Mouse (Mus musculus) liver, embryonic 11.5 days (tissue): ENCODE data around the gene Map3k20. TPM values are rescaled to one million over a fixed set of nuclear protein-coding genes. Genes with fewer than 3 reads are reported as not detected.
A peak's percentile ranks its signal among the peaks of the same experiment; 100 is the strongest.

Source experiments
- ATAC-seq: fragments of 200-750 bp; cut with Nextera tagmentation; replicated peaks from 2 replicates; pipeline ENCODE4 v1.8.0; 2017; ENCODE audit warnings: moderate number of reproducible peaks, mild to moderate bottlenecking, moderate TSS enrichment, moderate library complexity; ENCODE audit not compliant: low FRiP score
- DNase-seq: peaks from one replicate; pipeline ENCODE4 v3.0.0-alpha.2; 2017; ENCODE audit warnings: low spot score
- H3K27ac ChIP-seq: fragments of 300-500 bp; sonication (generic); 2 replicates; pipeline ENCODE4 v1.5.1; 2014; ENCODE audit warnings: mild to moderate bottlenecking, low read depth, low read length, control low read depth
- H3K27me3 ChIP-seq: fragments of 300-500 bp; sonication (generic); replicated peaks from 2 replicates; pipeline ENCODE4 v1.6.1; 2014; ENCODE audit warnings: low read length, mixed read lengths; ENCODE audit not compliant: control insufficient read depth, insufficient read depth
- H3K36me3 ChIP-seq: fragments of 300-500 bp; sonication (generic); 2 replicates; pipeline ENCODE4 v1.6.1; 2014; ENCODE audit warnings: mild to moderate bottlenecking, low read length, moderate library complexity, mixed read lengths; ENCODE audit not compliant: control insufficient read depth, insufficient read depth
- H3K4me1 ChIP-seq: fragments of 300-500 bp; sonication (generic); replicated peaks from 2 replicates; pipeline ENCODE4 v1.6.1; 2014; ENCODE audit warnings: low read length, mixed read lengths; ENCODE audit not compliant: control insufficient read depth, insufficient read depth
- H3K4me2 ChIP-seq: fragments of 300-500 bp; sonication (generic); 2 replicates; pipeline ENCODE4 v1.6.1; 2014; ENCODE audit warnings: mild to moderate bottlenecking, control low read depth, moderate library complexity
- H3K4me3 ChIP-seq: fragments of 300-500 bp; sonication (generic); 2 replicates; pipeline ENCODE4 v1.5.1; 2014; ENCODE audit warnings: low read depth, low read length, control low read depth
- H3K9ac ChIP-seq: fragments of 300-500 bp; sonication (generic); 2 replicates; pipeline ENCODE4 v1.6.1; 2014; ENCODE audit warnings: low read depth, low read length, control low read depth
- H3K9me3 ChIP-seq: fragments of 300-500 bp; sonication (generic); 2 replicates; pipeline ENCODE4 v1.6.1; 2016; ENCODE audit warnings: low read length, inconsistent platforms, mixed read lengths; ENCODE audit not compliant: control insufficient read depth
- WGBS: fragments of 180-500 bp; shearing (Covaris S2); extraction: QIAGEN DNeasy Blood & Tissue Kit; methylation state at CpG from one replicate; pipeline ENCODE4 v1.1.7; 2014; 5-methylcytosine and 5-hydroxymethylcytosine counted together
- polyA plus RNA-seq: library from polyadenylated mRNA; unstranded; fragments of >200 nt; fragmentation: Nextera tagmentation; extraction: Ambion mirVana; gene quantifications from 2 replicates; pipeline ENCODE4 v1.2.1, GENCODE M21; 2014

Gene Map3k20
- polyA plus RNA-seq: 12.2 and 17.2 TPM in 2 replicates

GRCm38 (mm10) chr2:72285256-72285887 is at the start of gene Map3k20:
Gene Map3k20 (plus strand): TSS chr2:72285637.
- peak; percentile 82 for ATAC-seq
- WGBS: 1% methylated on average over 48 of the region's 50 CpGs

GRCm38 (mm10) chr2:72238421-72238820 is 47.0 kb upstream of the Map3k20 start:
- Histone ChIP-seq H3K27ac (no peak overlapping the region), H3K4me2 (no peak overlapping the region), H3K9me3 (no peaks in the 10 kb centered on the region), H3K4me3 (no peak overlapping the region), H3K36me3 (no peaks in the 10 kb centered on the region), H3K9ac (no peak overlapping the region), H3K27me3 (no peaks in the 10 kb centered on the region), H3K4me1 (0 out of 2 replicates have a peak, but pooled peaks cover 2% of the 10 kb centered on the region)
- 84% methylated on average over 2 of the region's 2 CpGs for WGBS
- DNase-seq (peak; percentile 20), ATAC-seq (no peak)

More at GRCm38 (mm10) chr2:72285256-72285887, at the start of gene Map3k20:
- H3K27me3 ChIP-seq: no peaks in the 10 kb centered on the region
- H3K4me2 ChIP-seq: peak within 1 kb of the TSS; percentile 60
- peak; percentile 83 for DNase-seq
- peaks cover 8% of the 10 kb centered on the region for H3K4me1 ChIP-seq
- no peaks in the 10 kb centered on the region for H3K9me3 ChIP-seq
- peak within 1 kb of the TSS; percentile 58 for H3K27ac ChIP-seq
- H3K9ac ChIP-seq: peak within 1 kb of the TSS; percentile 94
- no peaks in the 10 kb centered on the region for H3K36me3 ChIP-seq
- peak within 1 kb of the TSS; percentile 93 for H3K4me3 ChIP-seq

- Histone ChIP-seq H3K27ac (no peak overlapping the region), H3K9me3 (no peaks in the 10 kb centered on the region), H3K4me2 (no peak overlapping the region), H3K4me1 (0 out of 2 replicates have a peak, but pooled peaks cover 2% of the 10 kb centered on the region), H3K9ac (no peak overlapping the region), H3K4me3 (no peak overlapping the region), H3K27me3 (no peaks in the 10 kb centered on the region), H3K36me3 (no peaks in the 10 kb centered on the region)
- 88% methylated on average over 11 of the region's 11 CpGs for WGBS
- no peak for ATAC-seq
- DNase-seq: peak; percentile 23
Observed at GRCm38 (mm10) chr2:72238925-72239324, 46.5 kb upstream of the Map3k20 start.

- H3K4me1 ChIP-seq: 0 out of 2 replicates have a peak, but pooled peaks cover 2% of the 10 kb centered on the region
- no peak overlapping the region for H3K27ac ChIP-seq
- H3K27me3 ChIP-seq: no peaks in the 10 kb centered on the region
- ATAC-seq (no peak), DNase-seq (peak; percentile 17)
- no peak overlapping the region for H3K9ac ChIP-seq
- WGBS: 87% methylated on average over 8 of the region's 8 CpGs
- no peaks in the 10 kb centered on the region for H3K36me3 ChIP-seq
- no peak overlapping the region for H3K4me3 ChIP-seq
- no peaks in the 10 kb centered on the region for H3K9me3 ChIP-seq
- no peak overlapping the region for H3K4me2 ChIP-seq
Observed at GRCm38 (mm10) chr2:72239456-72239855, 46.0 kb upstream of the Map3k20 start.

GRCm38 (mm10) chr2:72239993-72240392 is 45.4 kb upstream of the Map3k20 start:
- no peaks in the 10 kb centered on the region for H3K36me3 ChIP-seq
- 0 out of 2 replicates have a peak, but pooled peaks cover 2% of the 10 kb centered on the region for H3K4me1 ChIP-seq
- H3K4me3 ChIP-seq: no peak overlapping the region
- ATAC-seq (no peak), DNase-seq (peak; percentile 20)
- H3K27ac ChIP-seq: no peak overlapping the region
- no peaks in the 10 kb centered on the region for H3K27me3 ChIP-seq
- WGBS: 82% methylated on average over 7 of the region's 7 CpGs
- no peak overlapping the region for H3K4me2 ChIP-seq
- H3K9me3 ChIP-seq: no peaks in the 10 kb centered on the region
- no peak overlapping the region for H3K9ac ChIP-seq

GRCm38 (mm10) chr2:72240691-72241090 is 44.7 kb upstream of the Map3k20 start:
- no peaks in the 10 kb centered on the region for H3K27me3 ChIP-seq
- no peaks in the 10 kb centered on the region for H3K9me3 ChIP-seq
- no peak overlapping the region for H3K9ac ChIP-seq
- ATAC-seq: no peak
- WGBS: 85% methylated on average over 7 of the region's 7 CpGs
- DNase-seq: no peak
- H3K4me3 ChIP-seq: no peak overlapping the region
- no peaks in the 10 kb centered on the region for H3K36me3 ChIP-seq
- no peak overlapping the region for H3K4me2 ChIP-seq
- 0 out of 2 replicates have a peak, but pooled peaks cover 2% of the 10 kb centered on the region for H3K4me1 ChIP-seq
- no peak overlapping the region for H3K27ac ChIP-seq

GRCm38 (mm10) chr2:72241714-72242472 is 43.5 kb upstream of the Map3k20 start:
- Histone ChIP-seq H3K27ac (no peak overlapping the region), H3K4me2 (peak overlapping the region; percentile 44; the same call in 1 of the 2 replicates), H3K4me1 (0 out of 2 replicates have a peak, but pooled peaks cover 2% of the 10 kb centered on the region), H3K4me3 (peak overlapping the region; percentile 36), H3K9me3 (no peaks in the 10 kb centered on the region), H3K27me3 (no peaks in the 10 kb centered on the region), H3K9ac (0 out of 2 replicates have a peak overlapping the region, but pooled peaks have one; percentile 12), H3K36me3 (no peaks in the 10 kb centered on the region)
- DNase-seq: no peak
- ATAC-seq: no peak
- 55% methylated on average over 14 of the region's 14 CpGs for WGBS

- WGBS: 76% methylated on average over 12 of the region's 12 CpGs
- no peak for DNase-seq
- Histone ChIP-seq H3K4me3 (no peak overlapping the region), H3K9ac (no peak overlapping the region), H3K4me1 (0 out of 2 replicates have a peak, but pooled peaks cover 2% of the 10 kb centered on the region), H3K27me3 (no peaks in the 10 kb centered on the region), H3K9me3 (no peaks in the 10 kb centered on the region), H3K36me3 (no peaks in the 10 kb centered on the region), H3K4me2 (no peak overlapping the region), H3K27ac (no peak overlapping the region)
- no peak for ATAC-seq
Observed at GRCm38 (mm10) chr2:72242910-72243675, 42.3 kb upstream of the Map3k20 start.
